Mouse (Mus musculus): Measurements from ENCODE around the gene Efna1. TPM values are rescaled to one million over a fixed set of nuclear protein-coding genes. Genes with fewer than 3 reads are reported as not detected.

The Efna1 gene
- polyA plus RNA-seq, 1 experiment from 2014 or later: 66.0 TPM

GRCm38 (mm10) chr3:89236516-89236915, 44.4 kb downstream of the Efna1 start:
- Histone ChIP-seq H3K9me3 (replicated peaks) (no peaks in the 10 kb centered on the region), H3K9ac (no peak overlapping the region), H3K4me1 (peaks cover 31% of the 10 kb centered on the region), H3K27ac (no peak overlapping the region), H3K36me3 (peaks cover 11% of the 10 kb centered on the region; the same call in 1 of the 2 replicates), H3K27me3 (no peaks in the 10 kb centered on the region), H3K4me2 (no peak overlapping the region), H3K4me3 (replicated peaks) (no peak overlapping the region)
- 90% methylated on average over 10 of the region's 10 CpGs for WGBS
- ATAC-seq (replicated peaks; ENCODE audit: low FRiP score): no peak

DNA sequence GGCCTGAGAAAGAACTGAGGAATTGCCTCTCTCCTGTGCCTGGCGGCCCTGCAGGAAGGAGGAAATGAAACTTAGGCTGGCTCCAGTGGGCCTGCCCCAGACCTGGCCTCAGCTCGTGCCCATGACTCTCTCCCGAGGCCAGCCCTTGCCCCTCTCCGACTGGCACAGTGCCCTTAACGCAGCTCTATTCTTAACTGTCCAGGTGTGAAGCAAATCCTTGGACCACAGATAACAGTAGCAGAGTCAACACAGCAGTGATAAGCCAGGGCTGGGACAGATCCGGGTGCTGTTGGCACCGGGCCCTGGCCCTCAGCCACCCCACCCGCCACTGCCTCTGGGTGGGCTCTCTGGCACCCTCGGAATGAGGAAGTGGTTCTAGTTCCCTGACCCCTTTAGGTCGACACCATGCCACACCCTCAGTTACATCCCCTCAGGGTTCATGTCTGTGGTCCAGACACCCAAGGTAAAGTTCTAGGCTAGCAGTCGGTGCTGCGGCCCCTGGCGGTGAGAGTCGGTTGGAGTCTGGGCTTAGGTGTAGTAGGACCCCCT, 47.3 kb downstream of the Efna1 start:
- Histone ChIP-seq H3K4me1 (peaks cover 40% of the 10 kb centered on the region), H3K27me3 (0 out of 2 replicates have a peak, but pooled peaks cover 2% of the 10 kb centered on the region), H3K4me2 (no peak overlapping the region), H3K27ac (peak overlapping the region; percentile 59; the same call in 1 of the 2 replicates), H3K9ac (peak overlapping the region; percentile 12; the same call in 1 of the 2 replicates), H3K4me3 (replicated peaks) (no peak overlapping the region), H3K9me3 (replicated peaks) (no peaks in the 10 kb centered on the region), H3K36me3 (peaks cover 11% of the 10 kb centered on the region; the same call in 1 of the 2 replicates)
- ATAC-seq (replicated peaks; ENCODE audit: low FRiP score): peak; percentile 16; the same call in 1 of the 2 replicates
- 70% methylated on average over 14 of the region's 14 CpGs for WGBS

DNA sequence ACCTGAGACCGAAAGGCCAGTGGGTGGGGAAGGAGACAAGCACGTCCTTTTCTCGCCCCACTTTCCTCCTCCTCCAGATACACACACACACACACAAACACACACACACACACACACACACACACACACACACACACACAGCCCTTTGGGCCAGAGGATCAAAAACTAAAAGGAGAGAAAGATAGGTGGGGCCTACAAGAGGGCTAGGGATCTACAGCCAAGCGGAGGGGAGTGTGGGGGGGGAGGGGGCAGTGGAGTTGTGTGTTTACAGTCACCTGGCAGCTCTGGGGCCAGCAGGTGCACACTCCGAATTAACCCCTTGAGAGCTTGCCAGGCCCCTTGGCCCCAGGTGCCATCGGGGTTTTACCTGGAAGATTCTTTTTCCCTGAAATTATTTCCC, 48.3 kb downstream of the Efna1 start:
- Histone ChIP-seq H3K4me3 (replicated peaks) (no peak overlapping the region), H3K27ac (peak overlapping the region; percentile 59; the same call in 1 of the 2 replicates), H3K9me3 (replicated peaks) (no peaks in the 10 kb centered on the region), H3K4me2 (peak overlapping the region; percentile 25), H3K27me3 (0 out of 2 replicates have a peak, but pooled peaks cover 2% of the 10 kb centered on the region), H3K9ac (no peak overlapping the region), H3K36me3 (peaks cover 11% of the 10 kb centered on the region; the same call in 1 of the 2 replicates), H3K4me1 (peaks cover 40% of the 10 kb centered on the region)
- ATAC-seq (replicated peaks; ENCODE audit: low FRiP score): no peak
- 41% methylated on average over 6 of the region's 6 CpGs for WGBS

DNA sequence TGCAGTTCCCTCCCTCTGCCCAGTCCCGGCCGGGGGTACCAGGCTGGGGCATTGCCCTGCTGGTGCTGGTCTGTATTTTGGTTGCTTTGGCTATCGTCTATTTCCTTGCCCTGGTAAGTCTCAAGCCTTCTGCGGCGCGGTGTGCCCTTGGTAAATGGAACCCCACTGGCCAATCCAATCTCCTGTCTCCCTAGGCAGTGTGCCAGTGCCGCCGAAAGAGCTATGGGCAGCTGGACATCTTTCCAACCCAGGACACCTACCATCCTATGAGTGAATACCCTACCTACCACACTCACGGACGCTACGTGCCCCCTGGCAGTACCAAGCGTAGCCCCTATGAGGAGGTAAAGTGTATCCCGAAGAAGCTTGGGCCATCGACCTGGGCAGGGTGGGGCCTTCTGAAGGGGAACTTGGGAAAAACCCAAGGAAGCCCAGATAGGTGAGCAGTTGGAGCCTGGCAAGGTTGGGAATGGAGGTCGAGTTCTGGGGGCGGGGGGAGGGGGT, 49.1 kb downstream of the Efna1 start:
- no peak for ATAC-seq (replicated peaks; ENCODE audit: low FRiP score)
- peaks cover 47% of the 10 kb centered on the region for H3K4me1 ChIP-seq
- H3K36me3 ChIP-seq: 0 out of 2 replicates have a peak, but pooled peaks cover 7% of the 10 kb centered on the region
- H3K9ac ChIP-seq: no peak overlapping the region
- H3K9me3 ChIP-seq (replicated peaks): no peaks in the 10 kb centered on the region
- 76% methylated on average over 16 of the region's 16 CpGs for WGBS
- 0 out of 2 replicates have a peak, but pooled peaks cover 2% of the 10 kb centered on the region for H3K27me3 ChIP-seq
- 0 out of 2 replicates have a peak overlapping the region, but pooled peaks have one; percentile 59 for H3K27ac ChIP-seq
- H3K4me2 ChIP-seq: peak overlapping the region; percentile 25; the same call in 1 of the 2 replicates
- H3K4me3 ChIP-seq (replicated peaks): no peak overlapping the region

DNA sequence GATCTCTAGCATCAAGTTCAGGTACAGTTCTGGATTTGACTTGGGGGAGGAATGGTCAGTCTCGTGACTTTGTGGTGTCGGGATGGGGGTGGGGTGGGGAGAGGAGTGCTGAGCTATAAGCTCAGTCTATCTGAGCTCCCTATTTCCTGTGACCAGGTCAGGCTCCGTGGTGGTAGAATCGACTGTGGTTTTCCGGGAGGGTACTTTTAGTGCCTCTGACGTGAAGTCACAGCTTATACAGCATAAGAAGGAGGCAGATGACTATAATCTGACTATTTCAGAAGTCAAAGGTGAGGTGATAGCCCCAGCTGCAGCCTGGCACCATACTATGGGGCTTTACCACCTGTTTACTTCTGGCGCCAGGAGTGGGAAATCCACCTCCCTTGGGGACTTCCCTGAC, 49.6 kb downstream of the Efna1 start:
- Histone ChIP-seq H3K4me2 (0 out of 2 replicates have a peak overlapping the region, but pooled peaks have one; percentile 25), H3K9me3 (replicated peaks) (no peaks in the 10 kb centered on the region), H3K4me3 (replicated peaks) (no peak overlapping the region), H3K4me1 (peaks cover 52% of the 10 kb centered on the region), H3K9ac (no peak overlapping the region), H3K27ac (no peak overlapping the region), H3K27me3 (peaks cover 4% of the 10 kb centered on the region; the same call in 1 of the 2 replicates), H3K36me3 (0 out of 2 replicates have a peak, but pooled peaks cover 7% of the 10 kb centered on the region)
- 64% methylated on average over 7 of the region's 7 CpGs for WGBS
- ATAC-seq (replicated peaks; ENCODE audit: low FRiP score): no peak

DNA sequence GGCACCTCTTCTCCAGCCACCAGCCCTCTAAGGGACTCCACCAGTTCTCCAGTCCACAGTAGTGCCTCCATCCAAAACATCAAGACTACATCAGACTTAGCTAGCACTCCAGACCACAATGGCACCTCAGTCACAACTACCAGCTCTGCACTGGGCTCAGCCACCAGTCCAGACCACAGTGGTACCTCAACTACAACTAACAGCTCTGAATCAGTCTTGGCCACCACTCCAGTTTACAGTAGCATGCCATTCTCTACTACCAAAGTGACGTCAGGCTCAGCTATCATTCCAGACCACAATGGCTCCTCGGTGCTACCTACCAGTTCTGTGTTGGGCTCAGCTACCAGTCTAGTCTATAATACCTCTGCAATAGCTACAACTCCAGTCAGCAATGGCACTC, 50.4 kb downstream of the Efna1 start:
- Histone ChIP-seq H3K9me3 (replicated peaks) (no peaks in the 10 kb centered on the region), H3K27ac (no peak overlapping the region), H3K4me3 (replicated peaks) (no peak overlapping the region), H3K4me1 (peaks cover 60% of the 10 kb centered on the region), H3K27me3 (peaks cover 12% of the 10 kb centered on the region), H3K4me2 (no peak overlapping the region), H3K36me3 (0 out of 2 replicates have a peak, but pooled peaks cover 3% of the 10 kb centered on the region), H3K9ac (no peak overlapping the region)
- ATAC-seq (replicated peaks; ENCODE audit: low FRiP score): no peak
- 89% methylated on average over 2 of the region's 2 CpGs for WGBS

GRCm38 (mm10) chr3:89229276-89229675, 51.7 kb downstream of the Efna1 start:
- Histone ChIP-seq H3K27ac (peak overlapping the region; percentile 77), H3K36me3 (peaks cover under 1% of the 10 kb centered on the region; the same call in 1 of the 2 replicates), H3K9me3 (replicated peaks) (no peaks in the 10 kb centered on the region), H3K9ac (no peak overlapping the region), H3K4me1 (peaks cover 64% of the 10 kb centered on the region), H3K4me2 (peak overlapping the region; percentile 80), H3K27me3 (peaks cover 13% of the 10 kb centered on the region), H3K4me3 (replicated peaks) (peak overlapping the region; percentile 45)
- WGBS: 54% methylated on average over 4 of the region's 4 CpGs
- ATAC-seq (replicated peaks; ENCODE audit: low FRiP score): no peak

GRCm38 (mm10) chr3:89228836-89229235, 52.1 kb downstream of the Efna1 start, which contains the start of gene Muc1:
Gene Muc1, plus strand, starts transcription at chr3:89229057.
- no peaks in the 10 kb centered on the region for H3K9me3 ChIP-seq (replicated peaks)
- H3K4me3 ChIP-seq (replicated peaks): peak within 1 kb of the TSS; percentile 45
- H3K27ac ChIP-seq: peak within 1 kb of the TSS; percentile 77
- ATAC-seq (replicated peaks; ENCODE audit: low FRiP score): 0 out of 2 replicates have a peak, but pooled peaks have one; percentile 10
- 0 out of 2 replicates have a peak within 1 kb of the TSS, but pooled peaks have one; percentile 36 for H3K9ac ChIP-seq
- H3K4me2 ChIP-seq: peak within 1 kb of the TSS; percentile 80
- peaks cover 64% of the 10 kb centered on the region for H3K4me1 ChIP-seq
- peaks cover 13% of the 10 kb centered on the region for H3K27me3 ChIP-seq
- H3K36me3 ChIP-seq: peaks cover 5% of the 10 kb centered on the region; the same call in 1 of the 2 replicates
- 26% methylated on average over 10 of the region's 10 CpGs for WGBS

GRCm38 (mm10) chr3:89228180-89228549, 52.8 kb downstream of the Efna1 start:
- Histone ChIP-seq H3K4me2 (peak overlapping the region; percentile 80), H3K9me3 (replicated peaks) (no peaks in the 10 kb centered on the region), H3K27me3 (peaks cover 13% of the 10 kb centered on the region), H3K36me3 (peaks cover 9% of the 10 kb centered on the region; the same call in 1 of the 2 replicates), H3K4me3 (replicated peaks) (peak overlapping the region; percentile 45), H3K9ac (0 out of 2 replicates have a peak overlapping the region, but pooled peaks have one; percentile 36), H3K27ac (peak overlapping the region; percentile 77), H3K4me1 (peaks cover 57% of the 10 kb centered on the region)
- ATAC-seq (replicated peaks; ENCODE audit: low FRiP score): peak; percentile 53
- WGBS: under 1% methylated on average over 20 of the region's 20 CpGs

DNA sequence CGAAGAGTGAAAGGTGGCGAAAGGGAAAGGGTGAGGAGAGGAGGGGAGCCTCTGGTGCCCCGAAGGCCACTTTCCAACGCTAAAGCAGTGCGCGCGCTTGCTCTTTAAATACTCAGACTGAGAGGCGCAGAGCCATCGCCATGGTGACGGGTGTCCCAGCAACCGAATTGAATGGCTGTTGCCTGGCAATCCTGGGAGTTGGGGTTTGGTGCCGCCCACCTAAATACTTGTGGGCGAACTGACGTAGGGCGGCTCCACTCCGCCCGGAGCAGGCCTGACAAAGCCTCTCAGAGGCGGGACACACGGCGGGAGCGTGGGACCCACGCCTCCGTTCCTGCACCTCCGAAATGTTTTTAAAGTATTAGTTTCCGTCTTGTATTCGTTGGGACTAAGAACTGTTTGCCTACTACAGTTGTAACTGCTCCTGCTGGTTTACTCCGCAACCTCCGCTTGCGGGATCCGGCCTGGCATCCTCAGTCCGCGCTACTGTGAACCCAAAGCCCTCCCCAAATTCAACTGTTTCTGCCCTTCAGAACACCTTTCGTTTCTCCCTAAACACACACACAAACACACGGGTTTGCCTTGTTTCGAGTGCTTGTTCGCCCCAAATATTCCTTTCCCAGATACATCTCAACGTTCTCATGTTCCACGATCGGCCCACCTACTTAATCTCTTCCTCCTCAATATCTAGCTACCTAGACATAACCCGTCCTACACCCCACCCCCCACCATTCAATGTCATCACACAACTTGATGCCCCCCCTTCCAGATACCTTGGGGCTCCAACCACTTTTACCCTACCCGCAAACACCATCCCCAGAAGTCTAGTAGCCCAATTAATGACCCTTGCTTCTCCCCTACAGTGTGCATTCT, 53.4 kb downstream of the Efna1 start:
- Histone ChIP-seq H3K9me3 (replicated peaks) (no peaks in the 10 kb centered on the region), H3K27ac (peak overlapping the region; percentile 77; the same call in 1 of the 2 replicates), H3K4me3 (replicated peaks) (peak overlapping the region; percentile 45), H3K36me3 (peaks cover 9% of the 10 kb centered on the region; the same call in 1 of the 2 replicates), H3K9ac (peak overlapping the region; percentile 39; the same call in 1 of the 2 replicates), H3K4me1 (peaks cover 52% of the 10 kb centered on the region), H3K4me2 (peak overlapping the region; percentile 80), H3K27me3 (peaks cover 13% of the 10 kb centered on the region)
- peak; percentile 80 for ATAC-seq (replicated peaks; ENCODE audit: low FRiP score)
- WGBS: 3% methylated on average over 41 of the region's 41 CpGs

- peak within 1 kb of the TSS; percentile 39; the same call in 1 of the 2 replicates for H3K9ac ChIP-seq
- no peaks in the 10 kb centered on the region for H3K9me3 ChIP-seq (replicated peaks)
- H3K4me1 ChIP-seq: peaks cover 47% of the 10 kb centered on the region
- H3K27ac ChIP-seq: peak within 1 kb of the TSS; percentile 77; the same call in 1 of the 2 replicates
- H3K4me3 ChIP-seq (replicated peaks): peak within 1 kb of the TSS; percentile 45
- peaks cover 9% of the 10 kb centered on the region; the same call in 1 of the 2 replicates for H3K36me3 ChIP-seq
- WGBS: 3% methylated on average over 21 of the region's 21 CpGs
- peak within 1 kb of the TSS; percentile 80 for H3K4me2 ChIP-seq
- peaks cover 13% of the 10 kb centered on the region for H3K27me3 ChIP-seq
- peak; percentile 7; the same call in 1 of the 2 replicates for ATAC-seq (replicated peaks; ENCODE audit: low FRiP score)
Observed at GRCm38 (mm10) chr3:89226900-89227299, 54.0 kb downstream of the Efna1 start, which contains the start of gene Mtx1. Gene Mtx1, minus strand, starts transcription at chr3:89227088.
